Mouse (Mus musculus): Measurements from ENCODE around the gene Sh3bgrl2. TPM values are rescaled to one million over a fixed set of nuclear protein-coding genes. Genes with fewer than 3 reads are reported as not detected.

The Sh3bgrl2 gene
- polyA plus RNA-seq, 1 experiment from 2014 or later: 10.9 TPM

DNA sequence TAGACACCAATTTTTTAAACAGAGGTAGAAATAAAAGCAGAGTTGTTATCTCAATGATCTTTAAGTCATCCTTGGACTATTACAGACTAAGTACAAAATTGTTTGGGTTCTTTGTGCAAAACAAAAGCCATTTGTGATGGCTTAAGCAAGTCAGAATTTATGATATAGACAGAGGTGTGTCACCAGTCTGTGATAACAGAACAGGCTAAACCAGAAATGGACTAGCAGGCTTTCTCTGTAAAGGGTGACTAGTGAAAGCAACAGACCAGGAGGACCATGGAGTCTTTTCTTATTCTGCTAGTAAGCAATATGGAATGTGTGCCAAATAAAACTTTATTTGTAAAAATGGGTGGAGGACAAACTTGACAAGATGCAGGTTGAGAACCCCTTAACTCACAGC is 2.9 kb upstream of the Sh3bgrl2 start:
- H3K4me1 ChIP-seq (replicated peaks): 0 out of 2 replicates have a peak, but pooled peaks cover 9% of the 10 kb centered on the region
- H3K4me2 ChIP-seq: no peak overlapping the region
- no peaks in the 10 kb centered on the region for H3K36me3 ChIP-seq
- H3K9ac ChIP-seq: no peak overlapping the region
- no peak overlapping the region for H3K4me3 ChIP-seq
- H3K27me3 ChIP-seq: peaks cover 7% of the 10 kb centered on the region; the same call in 1 of the 2 replicates
- ATAC-seq (ENCODE audit: low FRiP score): no peak
- H3K27ac ChIP-seq: no peak overlapping the region
- H3K9me3 ChIP-seq: no peaks in the 10 kb centered on the region

DNA sequence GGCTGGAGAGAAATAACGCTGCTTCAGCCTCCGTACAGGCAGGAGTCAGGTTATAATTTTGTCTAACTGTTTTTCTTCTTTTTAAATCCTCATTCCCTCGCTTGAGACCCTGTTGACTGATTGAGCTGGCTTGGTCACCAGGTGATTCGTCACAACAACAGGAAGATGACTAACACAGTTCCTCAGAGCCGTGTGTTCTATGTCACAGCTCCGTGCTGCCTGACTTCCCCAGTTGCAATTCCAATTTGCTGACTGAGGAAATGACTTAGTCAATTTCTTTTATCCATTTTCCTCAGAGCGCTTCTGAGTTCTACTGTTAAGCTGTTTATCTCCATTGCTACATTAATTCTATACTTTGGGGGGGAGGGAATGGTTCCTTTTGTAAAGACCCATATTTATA is 1.8 kb upstream of the Sh3bgrl2 start:
- no peak overlapping the region for H3K9ac ChIP-seq
- H3K4me1 ChIP-seq (replicated peaks): peaks cover 8% of the 10 kb centered on the region; the same call in 1 of the 2 replicates
- no peak for ATAC-seq (ENCODE audit: low FRiP score)
- H3K27ac ChIP-seq: no peak overlapping the region
- WGBS: 91% methylated on average over 7 of the region's 7 CpGs
- H3K9me3 ChIP-seq: no peaks in the 10 kb centered on the region
- peaks cover 7% of the 10 kb centered on the region; the same call in 1 of the 2 replicates for H3K27me3 ChIP-seq
- H3K4me2 ChIP-seq: no peak overlapping the region
- no peaks in the 10 kb centered on the region for H3K36me3 ChIP-seq
- H3K4me3 ChIP-seq: no peak overlapping the region

- 78% methylated on average over 7 of the region's 7 CpGs for WGBS
Measured at GRCm38 (mm10) chr9:83547229-83547628, 898 bp upstream of the Sh3bgrl2 start.

DNA sequence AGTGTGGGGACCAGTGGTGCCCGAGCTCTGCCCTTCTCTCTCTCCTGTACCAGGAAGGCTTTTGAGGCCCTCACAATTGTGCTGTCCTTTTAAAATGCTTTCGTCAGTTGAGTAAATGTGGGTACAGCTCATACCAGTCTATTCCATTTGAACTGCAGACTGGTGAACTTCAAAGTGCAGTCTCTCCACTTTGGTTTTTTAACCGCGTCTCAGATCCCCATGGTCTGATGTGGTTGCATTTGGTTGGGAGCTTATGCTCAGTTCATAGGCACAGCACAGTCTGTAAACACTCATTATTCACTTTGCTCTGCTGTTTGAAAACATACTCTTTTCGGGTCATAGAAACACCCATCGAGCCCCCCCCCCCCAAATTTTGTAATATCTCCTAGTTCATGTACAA is 1.7 kb downstream of the Sh3bgrl2 start:
- Histone ChIP-seq H3K36me3 (no peaks in the 10 kb centered on the region), H3K27me3 (peaks cover 7% of the 10 kb centered on the region; the same call in 1 of the 2 replicates), H3K27ac (no peak overlapping the region), H3K9ac (no peak overlapping the region), H3K4me1 (replicated peaks) (peaks cover 8% of the 10 kb centered on the region; the same call in 1 of the 2 replicates), H3K4me2 (no peak overlapping the region), H3K9me3 (no peaks in the 10 kb centered on the region), H3K4me3 (no peak overlapping the region)
- ATAC-seq (ENCODE audit: low FRiP score): no peak
- 92% methylated on average over 6 of the region's 6 CpGs for whole genome bisulfite sequencing

More at GRCm38 (mm10) chr9:83547229-83547628, 898 bp upstream of the Sh3bgrl2 start:
- H3K27me3 ChIP-seq: peaks cover 7% of the 10 kb centered on the region; the same call in 1 of the 2 replicates
- H3K4me2 ChIP-seq: no peak overlapping the region
- no peak for ATAC-seq (ENCODE audit: low FRiP score)
- H3K4me1 ChIP-seq (replicated peaks): peaks cover 8% of the 10 kb centered on the region; the same call in 1 of the 2 replicates
- H3K27ac ChIP-seq: no peak overlapping the region
- no peak overlapping the region for H3K4me3 ChIP-seq
- H3K9ac ChIP-seq: no peak overlapping the region
- no peaks in the 10 kb centered on the region for H3K36me3 ChIP-seq
- H3K9me3 ChIP-seq: no peaks in the 10 kb centered on the region

GRCm38 (mm10) chr9:83551116-83551515 is 3.0 kb downstream of the Sh3bgrl2 start:
- 73% methylated on average over 7 of the region's 7 CpGs for WGBS
- H3K27ac ChIP-seq: no peak overlapping the region
- H3K27me3 ChIP-seq: peaks cover 7% of the 10 kb centered on the region; the same call in 1 of the 2 replicates
- no peak overlapping the region for H3K9ac ChIP-seq
- no peaks in the 10 kb centered on the region for H3K9me3 ChIP-seq
- H3K4me2 ChIP-seq: no peak overlapping the region
- no peak for ATAC-seq (ENCODE audit: low FRiP score)
- peaks cover 8% of the 10 kb centered on the region for H3K4me1 ChIP-seq (replicated peaks)
- no peaks in the 10 kb centered on the region for H3K36me3 ChIP-seq
- H3K4me3 ChIP-seq: no peak overlapping the region

DNA sequence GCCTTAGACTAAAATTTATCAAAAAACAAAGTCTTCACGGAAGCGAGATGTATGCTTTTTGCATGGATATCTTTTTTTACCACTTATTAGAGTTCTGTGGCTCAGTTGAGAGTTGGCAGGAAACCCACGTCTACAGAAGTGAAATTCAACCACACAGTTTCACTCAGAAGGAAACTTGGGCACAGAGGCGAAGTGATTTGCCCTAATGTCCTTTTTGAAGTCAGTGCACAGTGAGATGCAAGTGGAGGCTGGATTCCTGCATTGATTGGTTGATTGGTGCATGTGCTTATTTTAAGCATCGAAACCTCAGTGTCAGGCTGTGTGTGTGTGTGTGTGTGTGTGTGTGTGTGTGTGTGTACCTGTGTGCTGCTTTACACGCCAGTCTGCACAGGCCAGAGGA is 3.5 kb downstream of the Sh3bgrl2 start:
- 85% methylated on average over 6 of the region's 6 CpGs for WGBS
- H3K4me2 ChIP-seq: no peak overlapping the region
- H3K36me3 ChIP-seq: no peaks in the 10 kb centered on the region
- peaks cover 7% of the 10 kb centered on the region; the same call in 1 of the 2 replicates for H3K27me3 ChIP-seq
- no peak overlapping the region for H3K9ac ChIP-seq
- no peak for ATAC-seq (ENCODE audit: low FRiP score)
- no peak overlapping the region for H3K27ac ChIP-seq
- no peaks in the 10 kb centered on the region for H3K9me3 ChIP-seq
- no peak overlapping the region for H3K4me3 ChIP-seq
- H3K4me1 ChIP-seq (replicated peaks): peaks cover 13% of the 10 kb centered on the region

DNA sequence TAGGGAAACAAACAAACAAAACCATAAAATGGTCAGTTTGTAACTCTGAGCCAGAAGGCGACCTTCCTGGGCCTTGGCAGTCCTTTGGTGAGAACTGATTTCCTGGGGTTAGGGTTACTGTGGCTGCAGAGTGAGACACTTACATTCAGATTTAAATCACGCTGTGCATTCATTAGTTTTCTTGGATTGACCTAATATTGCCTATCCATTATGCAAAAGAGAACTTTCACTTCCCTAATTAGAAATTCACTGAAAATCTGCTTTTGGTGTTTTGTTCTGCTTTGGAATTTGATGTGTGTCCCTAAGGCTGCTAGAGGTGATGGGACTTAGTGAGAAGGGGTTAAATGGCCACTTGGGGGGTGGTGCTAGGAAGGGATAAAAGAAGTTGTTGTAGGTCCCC is 7.5 kb downstream of the Sh3bgrl2 start:
- Histone ChIP-seq H3K9me3 (no peaks in the 10 kb centered on the region), H3K4me3 (no peak overlapping the region), H3K27me3 (no peaks in the 10 kb centered on the region), H3K9ac (no peak overlapping the region), H3K4me1 (replicated peaks) (peaks cover 22% of the 10 kb centered on the region), H3K36me3 (no peaks in the 10 kb centered on the region), H3K27ac (no peak overlapping the region), H3K4me2 (no peak overlapping the region)
- no peak for ATAC-seq (ENCODE audit: low FRiP score)
- WGBS: 68% methylated on average over 2 of the region's 2 CpGs

DNA sequence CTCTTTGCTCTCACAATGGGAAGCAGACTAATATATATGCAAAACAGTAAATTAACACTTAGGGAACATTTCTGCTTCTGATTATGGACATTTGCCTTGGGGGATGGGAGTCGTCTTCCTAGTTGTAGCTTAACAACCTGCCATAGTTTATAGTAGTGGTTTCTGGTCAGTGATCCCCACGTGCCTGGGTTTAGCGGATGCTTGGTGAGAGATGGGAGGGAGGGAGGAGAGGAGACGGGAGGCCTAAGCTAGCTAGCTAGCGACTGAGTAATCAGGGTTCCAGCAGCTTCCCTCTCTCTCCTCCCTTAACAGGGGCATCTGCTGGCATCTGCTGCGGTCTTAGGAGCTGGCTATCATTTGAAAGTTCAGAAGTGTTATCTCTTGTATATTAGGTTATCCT is 8.1 kb downstream of the Sh3bgrl2 start:
- H3K27me3 ChIP-seq: no peaks in the 10 kb centered on the region
- peaks cover 18% of the 10 kb centered on the region for H3K4me1 ChIP-seq (replicated peaks)
- no peaks in the 10 kb centered on the region for H3K9me3 ChIP-seq
- 0 out of 2 replicates have a peak, but pooled peaks have one; percentile 25 for ATAC-seq (ENCODE audit: low FRiP score)
- H3K4me3 ChIP-seq: no peak overlapping the region
- no peaks in the 10 kb centered on the region for H3K36me3 ChIP-seq
- no peak overlapping the region for H3K27ac ChIP-seq
- 29% methylated on average over 6 of the region's 6 CpGs for WGBS
- H3K9ac ChIP-seq: no peak overlapping the region
- no peak overlapping the region for H3K4me2 ChIP-seq

- peak; percentile 55; the same call in 1 of the 2 replicates for ATAC-seq (ENCODE audit: low FRiP score)
Measured at GRCm38 (mm10) chr9:83556780-83557771, 8.9 kb downstream of the Sh3bgrl2 start.

GRCm38 (mm10) chr9:83560670-83561069 is 12.5 kb downstream of the Sh3bgrl2 start:
- Histone ChIP-seq H3K4me2 (no peak overlapping the region), H3K27me3 (no peaks in the 10 kb centered on the region), H3K36me3 (no peaks in the 10 kb centered on the region), H3K27ac (no peak overlapping the region), H3K4me3 (no peak overlapping the region), H3K9ac (no peak overlapping the region), H3K4me1 (replicated peaks) (peaks cover 24% of the 10 kb centered on the region), H3K9me3 (no peaks in the 10 kb centered on the region)
- WGBS: 89% methylated on average over 4 of the region's 4 CpGs
- no peak for ATAC-seq (ENCODE audit: low FRiP score)

More at GRCm38 (mm10) chr9:83556780-83557771, 8.9 kb downstream of the Sh3bgrl2 start:
- Histone ChIP-seq H3K36me3 (no peaks in the 10 kb centered on the region), H3K9me3 (no peaks in the 10 kb centered on the region), H3K4me3 (no peak overlapping the region), H3K4me2 (no peak overlapping the region), H3K27ac (no peak overlapping the region), H3K9ac (no peak overlapping the region), H3K4me1 (replicated peaks) (peaks cover 17% of the 10 kb centered on the region), H3K27me3 (no peaks in the 10 kb centered on the region)
- 55% methylated on average over 10 of the region's 10 CpGs for WGBS

DNA sequence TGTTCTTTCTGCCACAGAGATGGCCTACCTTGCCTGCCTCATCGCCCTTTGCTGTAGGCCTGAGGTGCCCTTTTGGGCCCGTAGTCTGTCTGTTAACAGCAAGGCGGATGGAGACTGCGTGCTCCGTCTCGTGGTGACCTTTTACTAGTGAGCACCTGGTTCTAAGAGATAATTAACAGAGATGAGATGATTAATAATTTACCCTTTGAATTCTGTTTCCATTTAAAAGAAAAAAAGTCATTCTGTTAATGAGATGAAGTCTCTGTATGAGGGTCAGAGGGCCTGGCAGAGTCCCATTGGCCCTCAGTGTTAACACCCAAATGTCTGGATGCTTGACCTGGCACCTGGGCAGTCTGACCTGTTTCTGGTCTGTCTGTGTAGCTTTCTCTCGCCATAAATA is 14.8 kb downstream of the Sh3bgrl2 start:
- no peak overlapping the region for H3K27ac ChIP-seq
- H3K27me3 ChIP-seq: no peaks in the 10 kb centered on the region
- ATAC-seq (ENCODE audit: low FRiP score): no peak
- H3K36me3 ChIP-seq: no peaks in the 10 kb centered on the region
- no peak overlapping the region for H3K9ac ChIP-seq
- H3K4me3 ChIP-seq: no peak overlapping the region
- H3K4me2 ChIP-seq: no peak overlapping the region
- H3K9me3 ChIP-seq: no peaks in the 10 kb centered on the region
- peaks cover 7% of the 10 kb centered on the region for H3K4me1 ChIP-seq (replicated peaks)
- 90% methylated on average over 7 of the region's 7 CpGs for WGBS

- WGBS: 57% methylated on average over 16 of the region's 16 CpGs
- Histone ChIP-seq H3K4me1 (replicated peaks) (peaks cover 7% of the 10 kb centered on the region), H3K9me3 (no peaks in the 10 kb centered on the region), H3K9ac (no peak overlapping the region), H3K27me3 (no peaks in the 10 kb centered on the region), H3K4me3 (no peak overlapping the region), H3K27ac (no peak overlapping the region; the same call in 1 of the 2 replicates), H3K36me3 (no peaks in the 10 kb centered on the region), H3K4me2 (no peak overlapping the region)
- no peak for ATAC-seq (ENCODE audit: low FRiP score)
Measured at GRCm38 (mm10) chr9:83563808-83564549, 15.9 kb downstream of the Sh3bgrl2 start.
